Mouse (Mus musculus) naive thymus-derived CD4-positive, alpha-beta T cell, adult 5 months (primary cell): ENCODE data around the gene Pla2g4e. TPM values are rescaled to one million over a fixed set of nuclear protein-coding genes. Genes with fewer than 3 reads are reported as not detected.

ENCODE experiments used
- polyA plus RNA-seq: library from polyadenylated mRNA; unstranded; fragments of 100-300 nt; shearing (Covaris generic); gene quantifications from one replicate; pipeline ENCODE4 v1.2.1, GENCODE M21; 2017

Pla2g4e gene
- polyA plus RNA-seq = not detected

DNA sequence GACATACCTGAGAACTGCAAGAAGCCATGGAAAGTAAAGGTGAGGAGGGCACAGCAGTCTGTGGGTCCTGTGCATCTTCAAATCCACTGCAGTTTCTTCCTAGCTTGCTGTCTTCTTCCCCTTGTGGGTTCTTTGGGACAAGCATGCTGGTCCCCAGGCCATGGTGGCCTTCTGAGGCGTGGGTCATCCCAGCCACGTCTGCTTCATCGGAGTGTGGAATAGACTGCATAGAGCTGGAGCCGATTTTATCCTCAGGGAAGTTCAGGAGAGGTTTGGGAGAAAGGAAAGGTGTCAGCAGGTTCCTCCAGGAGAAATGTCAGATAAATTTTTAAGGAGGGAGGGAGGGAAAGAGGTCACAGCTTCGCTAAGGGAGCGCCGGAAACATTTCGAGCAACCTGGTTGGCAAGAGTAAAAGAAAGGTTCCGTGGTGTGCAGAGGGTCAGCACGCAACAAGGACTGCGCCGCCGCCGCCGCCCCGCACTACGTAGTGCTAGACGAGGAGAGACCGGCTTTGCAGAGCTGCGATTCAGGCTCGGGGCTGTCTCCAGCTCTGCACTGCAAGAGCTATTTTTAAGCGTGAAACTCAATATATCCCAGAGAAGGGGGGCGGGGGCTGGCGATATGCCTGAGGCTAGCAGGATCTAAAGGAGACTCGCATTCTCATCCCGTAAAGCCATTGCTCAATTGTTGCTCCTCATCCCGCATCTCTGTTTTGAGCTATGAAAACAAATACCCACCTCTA lies at the start of gene Pla2g4e:
Gene Pla2g4e (minus strand): TSS at position 657 of the 742 bp plus-strand sequence.

DNA sequence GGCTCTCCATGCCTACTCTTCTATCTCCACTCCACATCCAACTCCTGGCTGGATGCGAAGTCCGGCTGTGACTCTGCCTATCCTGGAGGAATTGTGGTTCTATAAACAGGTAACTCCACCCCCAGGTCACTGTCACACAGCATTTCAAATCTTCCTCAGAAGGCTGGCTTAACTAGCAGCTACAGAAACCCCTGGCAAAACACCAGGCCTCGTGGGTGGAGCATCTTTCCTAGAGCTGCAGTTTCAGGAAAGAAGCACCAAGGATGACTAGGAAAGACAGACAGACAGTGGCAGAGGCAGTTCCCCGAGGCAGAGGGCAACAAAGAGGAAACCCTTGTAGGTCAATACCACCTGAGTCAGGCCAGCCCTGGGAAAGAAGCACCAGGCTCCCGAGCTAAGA lies 43.9 kb upstream of the Pla2g4e start, which contains the start of gene Pla2g4d:
Gene Pla2g4d (minus strand): TSS at position 203 of the 400 bp plus-strand sequence.

DNA sequence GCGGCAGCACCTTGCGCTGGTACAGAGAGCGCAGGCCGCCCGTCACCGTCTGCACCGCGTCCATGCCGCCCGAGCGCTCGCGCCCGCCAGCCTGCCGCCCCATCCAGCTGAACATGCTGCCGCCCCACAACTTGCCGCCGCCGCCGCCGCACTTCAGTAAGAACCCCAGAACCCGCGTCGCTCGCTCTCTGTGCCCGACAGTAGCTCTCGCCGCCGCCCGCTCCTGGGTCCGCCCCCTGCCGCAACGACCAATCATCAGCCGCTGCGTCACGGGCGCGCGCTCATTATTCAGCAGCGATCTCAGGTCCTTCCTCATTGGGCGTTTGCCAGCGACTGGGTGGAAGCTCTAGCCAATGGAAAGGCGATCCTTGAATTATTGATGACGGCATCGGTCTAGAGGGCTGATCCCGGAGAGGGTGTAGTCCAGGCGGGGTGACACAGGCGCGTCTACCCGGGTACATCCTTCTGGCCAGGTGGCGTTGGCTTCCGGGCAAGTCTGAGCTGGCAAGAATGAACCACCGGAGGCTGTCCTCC lies 90.7 kb downstream of the Pla2g4e start, which contains the start of gene Ehd4:
Gene Ehd4 (minus strand): TSS at position 246 of the 534 bp plus-strand sequence.

Other genes with a start within 250 kb of the Pla2g4e start
- 9.0 TPM for gene Jmjd7, start 217.9 kb downstream of the Pla2g4e start, polyA plus RNA-seq
- gene Gm28042, start 217.8 kb downstream of the Pla2g4e start, polyA plus RNA-seq = 2.5 TPM
- 2.0 TPM for gene Pla2g4b, start 211.9 kb downstream of the Pla2g4e start, polyA plus RNA-seq
- 15.6 TPM for gene Ehd4, start 90.7 kb downstream of the Pla2g4e start, polyA plus RNA-seq
- not detected for gene Pla2g4d, start 43.9 kb upstream of the Pla2g4e start, polyA plus RNA-seq
- gene Pla2g4f, start 68.8 kb upstream of the Pla2g4e start, polyA plus RNA-seq = 0.19 TPM
- 40.7 TPM for gene Vps39, start 107.8 kb upstream of the Pla2g4e start, polyA plus RNA-seq
- gene Ganc, start 158.6 kb upstream of the Pla2g4e start, polyA plus RNA-seq = 19.6 TPM
- 25.7 TPM for gene Tmem87a, start 158.8 kb upstream of the Pla2g4e start, polyA plus RNA-seq
- 1.9 TPM for gene Capn3, start 210.7 kb upstream of the Pla2g4e start, polyA plus RNA-seq